Comparison of ENCODE assay signal across 17 mouse cellular contexts in genomic region chr12:104626054-104626453, GRCm38 (mm10).
"Had no signal": no experiment of that assay in that cellular context is flagged by ENCODE, and none has a peak within 500 bp of the region (broad histone marks: within the 10 kb centered on the region; RNA-seq: fewer than 3 reads in every experiment).

No protein-coding gene starts in this region.

- H3K27ac ChIP-seq: lung, embryonic 15.5 days; macrophage; midbrain, embryonic 13.5 days; midbrain, embryonic 15.5 days; neural tube, embryonic 12.5 days; stomach, embryonic 15.5 days; stomach, postnatal 0 days had no signal

- DNase-seq: lung, adult 2 months; lung, postnatal 14 days; lung, postnatal 36 days; right cerebral cortex, postnatal 14 days; thymus, adult 2 months; thymus, postnatal 25 days; thymus, postnatal 4 days had no signal

- H3K9me3 ChIP-seq: lung, embryonic 15.5 days; midbrain, embryonic 13.5 days; midbrain, embryonic 15.5 days; neural tube, embryonic 12.5 days; stomach, embryonic 15.5 days had no signal

- H3K4me3 ChIP-seq: lung, embryonic 15.5 days; megakaryocyte, embryonic 14.5 days; midbrain, embryonic 13.5 days; midbrain, embryonic 15.5 days; neural tube, embryonic 12.5 days; stomach, embryonic 15.5 days had no signal

- H3K4me1 ChIP-seq: lung, embryonic 15.5 days; megakaryocyte, embryonic 14.5 days; midbrain, embryonic 13.5 days; midbrain, embryonic 15.5 days; stomach, embryonic 15.5 days had no signal

- ATAC-seq: lung, postnatal 0 days; midbrain, embryonic 13.5 days; midbrain, embryonic 15.5 days had no signal

- H3K9ac ChIP-seq: lung, embryonic 15.5 days; midbrain, embryonic 13.5 days; midbrain, embryonic 15.5 days; neural tube, embryonic 12.5 days; stomach, embryonic 15.5 days had no signal

- H3K36me3 ChIP-seq: lung, embryonic 15.5 days; midbrain, embryonic 13.5 days; midbrain, embryonic 15.5 days; neural tube, embryonic 12.5 days; stomach, embryonic 15.5 days had no signal

- H3K27me3 ChIP-seq: lung, embryonic 15.5 days; megakaryocyte, embryonic 14.5 days; midbrain, embryonic 13.5 days; midbrain, embryonic 15.5 days; neural tube, embryonic 12.5 days; stomach, embryonic 15.5 days had no signal

- H3K4me2 ChIP-seq: lung, embryonic 15.5 days; midbrain, embryonic 11.5 days; midbrain, embryonic 13.5 days; midbrain, embryonic 15.5 days; neural tube, embryonic 12.5 days; stomach, embryonic 15.5 days had no signal
